Comparison of ENCODE assay signal across 42 mouse cellular contexts in genomic region chr5:36199519-36199918, GRCm38 (mm10). TPM values are rescaled to one million over a fixed set of nuclear protein-coding genes. Genes with fewer than 3 reads are reported as not detected.
"Had no signal": no experiment of that assay in that cellular context is flagged by ENCODE, and none has a peak within 500 bp of the region (broad histone marks: within the 10 kb centered on the region; RNA-seq: fewer than 3 reads in every experiment).

No protein-coding gene starts in this region.

- ATAC-seq: liver, embryonic 12.5 days; liver, postnatal 0 days; lung, postnatal 0 days; midbrain, embryonic 13.5 days; midbrain, embryonic 15.5 days; midbrain, embryonic 16.5 days had no signal

- H3K27ac ChIP-seq: left cerebral cortex, adult 2 months; limb, embryonic 10.5 days; limb, embryonic 12.5 days; limb, embryonic 13.5 days; limb, embryonic 15.5 days; liver, embryonic 12.5 days; liver, embryonic 13.5 days; liver, embryonic 14.5 days; liver, embryonic 15.5 days; lung, embryonic 15.5 days; macrophage; midbrain, embryonic 10.5 days; midbrain, embryonic 12.5 days; midbrain, embryonic 13.5 days; midbrain, embryonic 15.5 days; neural tube, embryonic 12.5 days; neural tube, embryonic 13.5 days had no signal

- H3K4me2 ChIP-seq: limb, embryonic 12.5 days; limb, embryonic 13.5 days; limb, embryonic 15.5 days; liver, embryonic 11.5 days; liver, embryonic 12.5 days; liver, embryonic 13.5 days; liver, embryonic 15.5 days; lung, embryonic 14.5 days; lung, embryonic 15.5 days; midbrain, embryonic 12.5 days; midbrain, embryonic 13.5 days; midbrain, embryonic 15.5 days; neural tube, embryonic 12.5 days; neural tube, embryonic 13.5 days had no signal

- DNase-seq: left cerebral cortex, postnatal 4 days; liver; liver, embryonic 13.5 days; liver, postnatal 0 days; lung, adult 2 months; lung, embryonic 14.5 days; lung, postnatal 10 days; lung, postnatal 14 days; lung, postnatal 36 days; lung, postnatal 4 days had no signal

- H3K9ac ChIP-seq: limb, embryonic 12.5 days; limb, embryonic 13.5 days; limb, embryonic 15.5 days; liver, embryonic 12.5 days; liver, embryonic 13.5 days; liver, embryonic 14.5 days; liver, embryonic 15.5 days; liver, postnatal 0 days; lung, embryonic 14.5 days; lung, embryonic 15.5 days; midbrain, embryonic 12.5 days; midbrain, embryonic 13.5 days; midbrain, embryonic 15.5 days; neural tube, embryonic 12.5 days; neural tube, embryonic 13.5 days had no signal

- H3K9me3 ChIP-seq: limb, embryonic 10.5 days; limb, embryonic 12.5 days; limb, embryonic 13.5 days; limb, embryonic 15.5 days; liver, embryonic 12.5 days; liver, embryonic 13.5 days; liver, embryonic 15.5 days; lung, embryonic 15.5 days; megakaryocyte, embryonic 14.5 days; midbrain, embryonic 10.5 days; midbrain, embryonic 12.5 days; midbrain, embryonic 13.5 days; midbrain, embryonic 15.5 days; neural tube, embryonic 12.5 days; neural tube, embryonic 13.5 days had no signal

- H3K4me1 ChIP-seq: limb, embryonic 12.5 days; liver, embryonic 12.5 days; liver, embryonic 13.5 days; liver, embryonic 15.5 days; megakaryocyte, embryonic 14.5 days had no signal

- H3K36me3 ChIP-seq: limb, embryonic 10.5 days; limb, embryonic 12.5 days; limb, embryonic 13.5 days; limb, embryonic 15.5 days; liver, embryonic 12.5 days; liver, embryonic 13.5 days; liver, embryonic 15.5 days; lung, embryonic 15.5 days; midbrain, embryonic 10.5 days; midbrain, embryonic 12.5 days; midbrain, embryonic 13.5 days; midbrain, embryonic 15.5 days; neural tube, embryonic 12.5 days; neural tube, embryonic 13.5 days had no signal

- H3K4me3 ChIP-seq: left cerebral cortex, adult 2 months; limb, embryonic 10.5 days; limb, embryonic 12.5 days; limb, embryonic 13.5 days; limb, embryonic 15.5 days; liver, embryonic 12.5 days; liver, embryonic 13.5 days; liver, embryonic 15.5 days; lung, embryonic 15.5 days; megakaryocyte, embryonic 14.5 days; midbrain, embryonic 10.5 days; midbrain, embryonic 12.5 days; midbrain, embryonic 13.5 days; midbrain, embryonic 15.5 days; neural tube, embryonic 12.5 days; neural tube, embryonic 13.5 days had no signal

- H3K27me3 ChIP-seq: limb, embryonic 12.5 days; limb, embryonic 13.5 days; limb, embryonic 15.5 days; liver, embryonic 12.5 days; liver, embryonic 13.5 days; liver, embryonic 15.5 days; lung, embryonic 15.5 days; midbrain, embryonic 12.5 days; midbrain, embryonic 13.5 days; midbrain, embryonic 15.5 days; neural tube, embryonic 12.5 days; neural tube, embryonic 13.5 days had no signal

RNA-seq across cellular contexts. Expression of gene Psapl1, which starts 4.3 kb away (rescaled TPM):
- total RNA-seq: left cerebral cortex, adult 2 months; left cerebral cortex, adult 8-10 months; left cerebral cortex, postnatal 10 days; left cerebral cortex, postnatal 14 days; left cerebral cortex, postnatal 25 days; left cerebral cortex, postnatal 36 days; left cerebral cortex, postnatal 4 days; liver, adult 2 months; megakaryocyte progenitor cell, adult 5-6 weeks; megakaryocyte, adult 5-6 weeks; megakaryocyte-erythroid progenitor cell, adult 5-6 weeks; monocyte, adult 5-6 weeks had no signal
- polyA plus RNA-seq: limb, embryonic 12.5 days; liver, adult 2 months; liver, embryonic 12.5 days; liver, embryonic 13.5 days; liver, embryonic 14.5 days; liver, embryonic 16.5 days; liver, postnatal 0 days; macrophage; midbrain, embryonic 10.5 days; midbrain, embryonic 16.5 days; midbrain, postnatal 0 days; neural tube, embryonic 12.5 days had no signal
